Mouse (Mus musculus) forebrain, embryonic 10.5 days (tissue): Measurements from ENCODE around the gene Pfkl. TPM values are rescaled to one million over a fixed set of nuclear protein-coding genes. Genes with fewer than 3 reads are reported as not detected.

Source experiments
- DNase-seq: peaks from one replicate; pipeline ENCODE4 v3.0.0-alpha.2; 2017; ENCODE audit warnings: low spot score; ENCODE audit errors: extremely low spot score
- H3K27ac ChIP-seq: fragments of 300-500 bp; sonication (generic); 2 replicates; pipeline ENCODE4 v1.5.1; 2016; ENCODE audit warnings: mild to moderate bottlenecking
- H3K27me3 ChIP-seq: fragments of 300-500 bp; sonication (generic); 2 replicates; pipeline ENCODE4 v1.6.1; 2016; ENCODE audit warnings: mild to moderate bottlenecking; ENCODE audit not compliant: poor library complexity, severe bottlenecking
- H3K36me3 ChIP-seq: fragments of 300-500 bp; sonication (generic); replicated peaks from 2 replicates; pipeline ENCODE4 v1.6.1; 2016; ENCODE audit warnings: mild to moderate bottlenecking, moderate library complexity
- H3K4me1 ChIP-seq: fragments of 300-500 bp; sonication (generic); 2 replicates; pipeline ENCODE4 v1.6.1; 2016
- H3K4me3 ChIP-seq: fragments of 300-500 bp; sonication (generic); 2 replicates; pipeline ENCODE4 v1.5.1; 2016; ENCODE audit warnings: mild to moderate bottlenecking, moderate library complexity
- H3K9me3 ChIP-seq: fragments of 300-500 bp; sonication (generic); 2 replicates; pipeline ENCODE4 v1.6.1; 2016; ENCODE audit warnings: mild to moderate bottlenecking, moderate library complexity
- WGBS: fragments of 180-500 bp; shearing (Covaris S2); methylation state at CpG from one replicate; pipeline ENCODE4 v1.1.7; 2016; 5-methylcytosine and 5-hydroxymethylcytosine counted together
- polyA plus RNA-seq: library from polyadenylated mRNA; unstranded; fragments of >200 nt; fragmentation: Nextera tagmentation; extraction: Ambion mirVana; gene quantifications from 2 replicates; pipeline ENCODE4 v1.2.1, GENCODE M21; 2016

Gene Pfkl
- 262 and 282 TPM in 2 replicates for polyA plus RNA-seq

DNA sequence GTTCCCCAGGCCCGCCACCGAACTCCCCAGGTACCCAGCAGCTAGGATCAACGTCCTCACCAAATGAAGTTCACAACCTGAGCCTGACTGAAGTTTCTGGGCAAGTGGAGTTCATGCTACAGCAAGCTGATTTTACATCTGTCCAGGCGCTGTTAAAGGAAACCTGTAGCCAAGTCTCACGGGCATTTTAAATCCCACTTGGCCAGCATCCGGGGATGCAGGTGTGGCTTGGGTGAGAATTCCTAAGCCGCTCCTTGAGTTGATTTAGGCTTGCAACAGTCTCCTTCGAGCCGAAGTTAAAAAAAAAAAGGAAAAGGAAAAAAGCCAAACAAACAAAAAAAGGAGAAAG is at the start of gene Pfkl:
Gene Pfkl, minus strand, starts transcription at position 139 of the 349 bp plus-strand sequence.
- no peak for DNase-seq
- Histone ChIP-seq H3K27ac (peak within 1 kb of the TSS; percentile 99), H3K4me3 (peak within 1 kb of the TSS; percentile 84), H3K4me1 (peaks cover 54% of the 10 kb centered on the region), H3K9me3 (peaks cover 6% of the 10 kb centered on the region; the same call in 1 of the 2 replicates), H3K36me3 (peaks cover 28% of the 10 kb centered on the region), H3K27me3 (no peaks in the 10 kb centered on the region)
- under 1% methylated on average over 9 of the region's 9 CpGs for WGBS

DNA sequence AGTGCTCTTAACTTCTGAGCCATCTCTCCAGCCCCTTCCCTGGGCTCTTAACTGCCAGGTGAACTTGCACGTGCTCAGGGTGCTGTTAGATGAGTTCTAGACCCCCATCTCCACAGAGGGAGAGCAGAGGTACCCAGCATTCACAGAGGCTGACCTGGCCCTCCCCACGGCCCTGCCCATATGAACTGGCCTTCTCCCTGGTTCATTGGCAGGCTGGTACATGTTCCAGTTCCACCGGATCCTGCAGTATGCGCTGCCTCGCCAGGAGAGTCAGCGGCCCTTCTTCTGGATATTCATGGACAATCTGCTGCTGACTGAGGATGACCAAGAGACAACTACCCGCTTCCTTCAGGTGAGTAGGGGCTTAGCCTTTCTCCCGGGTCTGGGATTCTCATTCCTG is 47.2 kb upstream of the Pfkl start:
- no peak for DNase-seq
- 90% methylated on average over 8 of the region's 8 CpGs for WGBS
- Histone ChIP-seq H3K27me3 (no peaks in the 10 kb centered on the region), H3K4me1 (peaks cover 6% of the 10 kb centered on the region; the same call in 1 of the 2 replicates), H3K36me3 (no peaks in the 10 kb centered on the region), H3K27ac (no peak overlapping the region), H3K4me3 (no peak overlapping the region), H3K9me3 (no peaks in the 10 kb centered on the region)

DNA sequence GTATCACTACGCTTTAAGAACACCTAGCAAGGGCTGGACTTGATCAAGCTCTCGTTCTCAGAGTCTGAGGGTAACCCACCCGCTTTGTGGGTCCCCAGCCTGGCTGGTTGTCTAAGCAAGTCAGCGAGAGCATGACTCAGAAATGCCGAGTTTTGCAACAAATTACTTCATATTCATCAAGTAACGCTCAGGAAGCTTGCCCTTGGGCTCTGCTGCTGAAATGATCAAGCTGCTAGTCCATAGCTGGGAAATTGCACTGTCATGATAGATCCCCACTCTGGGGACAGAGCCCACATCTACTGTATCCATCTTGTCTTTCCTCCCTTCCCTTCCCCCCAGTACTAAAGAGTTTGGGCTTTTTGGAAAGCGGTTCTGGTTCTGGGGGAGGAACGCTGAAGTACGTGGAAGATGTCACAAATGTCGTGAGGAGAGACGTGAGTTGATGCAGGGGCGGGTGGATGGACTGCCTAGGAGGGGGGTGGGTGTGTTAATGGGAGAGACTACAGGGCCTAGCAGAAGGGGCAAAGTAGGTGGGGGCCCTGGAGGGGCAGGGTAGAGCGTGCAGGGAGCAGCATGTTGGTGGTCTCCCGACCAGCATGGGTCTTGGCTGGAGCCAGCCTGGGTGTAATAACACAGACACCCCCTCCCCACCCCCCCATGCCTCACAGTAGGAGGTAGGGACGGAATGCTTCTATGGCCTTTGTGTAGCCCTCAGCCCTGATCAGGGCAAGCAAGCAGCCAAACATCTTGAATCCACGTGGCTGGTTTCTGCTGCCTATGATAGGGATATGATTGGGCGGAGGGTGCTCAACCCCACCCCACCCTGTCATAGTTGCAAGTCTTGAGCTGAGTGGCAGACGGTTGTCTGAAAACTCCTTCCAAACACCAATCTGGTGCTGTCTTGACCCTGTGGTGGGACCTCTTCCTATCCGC is 45.0 kb upstream of the Pfkl start:
- WGBS: 81% methylated on average over 19 of the region's 19 CpGs
- no peaks in the 10 kb centered on the region for H3K27me3 ChIP-seq
- H3K9me3 ChIP-seq: no peaks in the 10 kb centered on the region
- H3K36me3 ChIP-seq: no peaks in the 10 kb centered on the region
- peaks cover 6% of the 10 kb centered on the region; the same call in 1 of the 2 replicates for H3K4me1 ChIP-seq
- no peak overlapping the region for H3K27ac ChIP-seq
- H3K4me3 ChIP-seq: no peak overlapping the region
- DNase-seq: no peak

DNA sequence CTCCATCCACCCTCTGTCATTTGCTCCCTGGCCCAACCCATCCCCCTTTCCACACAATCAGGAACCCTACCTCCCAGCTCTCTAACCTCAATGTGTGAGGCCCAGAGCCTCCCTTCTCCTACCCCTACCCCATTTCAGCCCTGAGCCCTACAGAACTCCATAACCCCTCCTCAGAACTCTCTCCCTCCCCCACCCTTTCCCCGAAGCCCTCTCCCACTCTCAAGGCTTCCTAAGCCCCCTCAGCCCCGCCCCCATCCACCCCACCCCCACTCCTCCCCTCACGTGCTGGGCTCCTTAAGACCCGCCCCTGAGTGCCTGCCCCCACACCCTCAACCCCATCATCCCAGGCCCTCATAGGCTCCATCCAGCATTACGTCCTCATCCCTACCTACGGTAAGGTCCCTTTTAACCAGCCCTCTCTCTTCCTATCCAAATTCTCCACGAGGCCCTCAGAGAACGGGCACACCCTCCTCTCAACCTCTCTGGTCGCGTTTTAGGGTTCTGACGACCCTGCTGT is 39.7 kb upstream of the Pfkl start:
- Histone ChIP-seq H3K27me3 (peaks cover 2% of the 10 kb centered on the region; the same call in 1 of the 2 replicates), H3K4me1 (no peaks in the 10 kb centered on the region), H3K36me3 (no peaks in the 10 kb centered on the region), H3K27ac (no peak overlapping the region), H3K9me3 (no peaks in the 10 kb centered on the region), H3K4me3 (no peak overlapping the region)
- WGBS: 50% methylated on average over 11 of the region's 11 CpGs
- DNase-seq: no peak

DNA sequence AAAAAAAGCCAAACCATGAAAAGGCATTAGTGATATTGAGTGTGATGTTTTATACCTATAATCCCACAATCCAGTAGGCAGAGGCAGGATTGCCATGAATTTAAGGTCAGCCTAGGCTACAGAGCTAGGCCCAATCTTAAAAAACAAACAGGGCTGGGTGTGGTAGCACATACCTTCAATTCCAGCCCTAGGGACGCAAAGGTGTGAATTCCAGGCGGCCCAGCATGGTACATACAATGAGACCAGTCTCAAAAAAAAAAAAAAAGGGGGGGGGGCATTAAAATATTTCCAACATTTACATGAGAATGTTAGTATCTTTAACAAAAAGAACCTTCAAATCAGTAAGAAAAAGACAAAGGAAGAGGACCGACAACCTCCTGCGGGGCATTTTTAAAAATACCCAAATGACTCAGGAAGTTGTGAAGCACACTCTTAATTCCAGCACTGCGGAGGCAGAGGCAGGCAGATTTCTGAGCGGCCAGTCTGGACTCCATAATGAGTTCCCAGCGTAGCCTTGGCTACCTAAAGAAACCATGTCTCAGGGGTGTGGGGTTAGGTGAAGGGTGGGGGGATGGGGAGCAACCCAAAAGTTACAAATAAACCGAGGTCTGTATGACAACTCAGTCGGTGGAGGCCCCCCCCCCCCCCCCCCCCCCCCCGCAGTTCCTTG is 38.3 kb upstream of the Pfkl start:
- no peak for DNase-seq
- Histone ChIP-seq H3K27ac (no peak overlapping the region), H3K27me3 (peaks cover 14% of the 10 kb centered on the region), H3K4me1 (peaks cover 9% of the 10 kb centered on the region), H3K36me3 (no peaks in the 10 kb centered on the region), H3K4me3 (no peak overlapping the region), H3K9me3 (no peaks in the 10 kb centered on the region)
- 81% methylated on average over 10 of the region's 10 CpGs for WGBS

DNA sequence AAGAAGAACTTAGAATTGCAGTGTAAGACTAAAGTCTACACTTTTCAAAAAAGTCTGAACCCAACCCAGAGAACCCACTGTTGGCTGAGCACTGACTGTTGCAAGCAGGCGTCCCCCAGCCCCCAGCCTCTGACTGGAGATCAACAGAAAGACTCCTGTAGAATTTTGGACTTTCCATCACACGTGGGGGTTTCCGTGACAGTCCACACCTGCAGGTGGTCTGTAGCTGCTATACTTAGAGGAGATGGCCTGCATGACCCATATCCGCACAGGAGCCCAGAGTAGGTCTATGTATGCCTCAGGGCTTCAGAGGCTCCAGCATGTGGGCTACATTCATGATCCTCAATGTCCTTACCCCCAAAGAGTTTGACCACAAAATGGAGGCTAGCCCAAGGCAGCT is 36.5 kb upstream of the Pfkl start:
- Histone ChIP-seq H3K36me3 (no peaks in the 10 kb centered on the region), H3K4me3 (no peak overlapping the region), H3K27me3 (peaks cover 30% of the 10 kb centered on the region), H3K9me3 (no peaks in the 10 kb centered on the region), H3K27ac (no peak overlapping the region), H3K4me1 (peaks cover 22% of the 10 kb centered on the region)
- DNase-seq: no peak
- WGBS: 85% methylated on average over 4 of the region's 4 CpGs

DNA sequence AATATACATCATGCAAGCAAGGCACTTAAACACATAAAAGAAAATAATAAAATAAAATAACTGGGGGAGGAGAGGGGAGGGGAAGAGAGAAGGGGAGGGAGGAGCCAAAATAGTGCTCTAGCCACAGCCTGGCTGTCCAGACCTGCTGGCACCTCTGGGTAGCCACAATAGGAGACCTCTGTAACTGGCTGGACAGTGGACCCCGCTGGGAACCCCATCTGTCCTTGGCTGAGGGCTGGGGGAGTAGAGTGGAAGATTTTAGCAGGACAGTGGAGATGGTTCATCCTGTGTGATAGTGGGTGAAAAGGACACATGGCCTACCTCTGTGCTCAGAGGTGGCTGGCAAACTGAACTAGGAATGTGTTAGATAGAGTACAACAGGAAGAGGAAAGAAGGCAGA is 34.6 kb upstream of the Pfkl start:
- Histone ChIP-seq H3K36me3 (no peaks in the 10 kb centered on the region), H3K4me1 (peaks cover 22% of the 10 kb centered on the region), H3K9me3 (no peaks in the 10 kb centered on the region), H3K27me3 (peaks cover 30% of the 10 kb centered on the region), H3K4me3 (no peak overlapping the region), H3K27ac (no peak overlapping the region)
- 77% methylated on average over 1 of the region's 1 CpGs for WGBS
- no peak for DNase-seq

DNA sequence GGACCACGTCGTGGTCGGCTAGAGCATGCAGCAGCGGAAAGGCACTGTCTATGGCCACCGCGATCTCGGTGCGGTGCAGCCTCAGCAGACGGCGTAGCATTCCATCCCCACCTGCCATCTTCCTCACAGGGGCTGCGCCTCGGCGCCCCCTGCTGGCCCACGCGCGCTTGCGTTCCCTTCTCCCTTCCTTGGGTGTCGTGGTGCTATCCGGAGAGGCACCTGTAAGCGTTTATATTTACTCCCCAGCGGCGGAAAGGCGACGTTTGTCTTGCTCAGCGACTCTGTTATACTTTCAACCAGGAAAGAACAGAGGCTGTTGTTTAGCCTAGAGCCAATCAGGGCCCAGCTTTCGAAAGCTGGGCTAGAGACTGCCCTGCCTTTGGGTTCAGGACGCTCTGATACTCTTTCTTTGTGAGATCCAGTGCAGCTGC is 33.5 kb upstream of the Pfkl start, which contains the start of gene Aire:
Gene Aire, minus strand, starts transcription at position 205 of the 431 bp plus-strand sequence.
- Histone ChIP-seq H3K4me1 (peaks cover 22% of the 10 kb centered on the region), H3K27me3 (peaks cover 30% of the 10 kb centered on the region), H3K4me3 (peak within 1 kb of the TSS; percentile 38), H3K9me3 (no peaks in the 10 kb centered on the region), H3K27ac (peak within 1 kb of the TSS; percentile 72), H3K36me3 (no peaks in the 10 kb centered on the region)
- peak; percentile 68 for DNase-seq
- WGBS: 3% methylated on average over 27 of the region's 27 CpGs

DNA sequence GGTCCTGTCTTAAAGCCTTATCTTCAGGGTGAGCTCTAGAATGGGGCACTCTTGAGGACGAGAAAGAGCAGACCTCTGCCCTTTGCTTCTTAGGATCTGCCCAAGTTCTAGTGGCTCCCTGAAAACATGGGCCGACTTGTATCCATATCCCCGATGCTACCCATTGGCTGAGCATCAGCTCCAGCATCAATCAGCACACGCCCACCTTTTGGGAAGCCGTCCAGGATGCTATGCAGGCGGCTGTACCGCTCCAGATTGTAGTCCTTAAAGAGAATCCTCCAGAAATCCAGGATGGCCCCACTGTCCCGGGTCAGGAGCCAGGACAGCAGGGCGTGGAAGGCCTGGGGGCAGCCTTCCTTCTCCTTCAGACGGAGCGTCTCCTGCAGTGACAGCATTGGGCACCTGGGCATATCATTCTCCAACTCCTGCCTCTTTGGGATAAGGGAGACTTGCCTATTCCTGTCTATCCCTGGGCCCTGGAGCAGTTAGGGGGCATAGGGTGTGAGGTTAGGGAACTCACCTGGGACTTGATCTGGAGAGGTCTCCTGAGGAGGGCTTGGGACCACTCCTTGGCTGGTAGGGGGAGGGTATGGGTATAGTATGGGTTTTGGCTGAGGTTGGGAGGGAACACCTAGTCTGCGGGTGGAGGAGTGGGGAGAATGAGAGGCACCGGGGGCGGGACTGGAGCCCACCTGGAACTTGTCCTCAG is 33.0 kb upstream of the Pfkl start:
- H3K36me3 ChIP-seq: no peaks in the 10 kb centered on the region
- peaks cover 30% of the 10 kb centered on the region for H3K27me3 ChIP-seq
- peak overlapping the region; percentile 38 for H3K4me3 ChIP-seq
- 59% methylated on average over 14 of the region's 14 CpGs for WGBS
- H3K4me1 ChIP-seq: peaks cover 22% of the 10 kb centered on the region
- peak overlapping the region; percentile 72 for H3K27ac ChIP-seq
- no peaks in the 10 kb centered on the region for H3K9me3 ChIP-seq
- DNase-seq: no peak

DNA sequence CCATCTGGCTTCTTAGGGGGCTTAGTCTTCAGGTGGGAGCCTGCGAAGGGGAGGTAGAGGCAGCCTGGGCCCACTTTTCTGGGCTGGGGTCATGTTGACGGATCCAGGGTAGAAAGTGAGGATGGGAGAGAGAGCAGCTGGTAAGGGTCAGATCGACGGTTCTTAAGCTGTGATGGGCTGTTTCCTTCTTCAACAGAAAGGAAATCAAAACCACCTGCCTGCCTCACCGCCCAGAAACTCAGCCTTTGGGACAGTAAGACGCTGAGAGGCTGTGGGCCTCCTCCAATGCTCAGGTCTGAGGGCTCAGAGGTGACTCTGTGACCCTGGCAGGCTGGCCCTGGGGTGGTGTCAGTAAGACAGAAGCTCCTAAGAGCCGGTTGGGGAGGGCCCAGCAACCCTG is 32.2 kb upstream of the Pfkl start:
- H3K9me3 ChIP-seq: no peaks in the 10 kb centered on the region
- no peak for DNase-seq
- WGBS: 69% methylated on average over 7 of the region's 7 CpGs
- H3K27me3 ChIP-seq: peaks cover 30% of the 10 kb centered on the region
- H3K4me3 ChIP-seq: no peak overlapping the region
- H3K27ac ChIP-seq: no peak overlapping the region
- no peaks in the 10 kb centered on the region for H3K36me3 ChIP-seq
- peaks cover 22% of the 10 kb centered on the region for H3K4me1 ChIP-seq

DNA sequence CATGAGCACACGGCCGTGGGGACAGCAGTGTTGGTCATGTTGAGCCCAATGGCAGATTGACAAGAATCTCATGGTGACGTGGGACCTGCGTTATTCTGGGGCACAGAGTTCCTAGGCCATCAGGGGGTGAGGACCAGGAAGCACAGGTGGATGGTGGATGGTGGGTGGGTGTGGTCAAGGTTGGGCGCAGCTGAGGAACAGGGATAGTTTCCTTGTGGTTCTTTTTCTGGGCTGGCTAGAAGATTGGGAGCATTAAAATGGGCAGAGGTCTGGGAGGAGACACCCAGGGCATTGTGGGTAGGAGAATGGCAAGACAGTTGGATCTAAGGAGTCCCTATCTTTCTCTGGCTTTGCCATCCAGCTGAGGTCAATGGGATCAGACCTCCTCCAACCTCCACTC is 31.8 kb upstream of the Pfkl start, which contains the start of gene Dnmt3l:
Gene Dnmt3l, plus strand, starts transcription at position 301 of the 400 bp plus-strand sequence.
- H3K27me3 ChIP-seq: peaks cover 30% of the 10 kb centered on the region
- no peaks in the 10 kb centered on the region for H3K36me3 ChIP-seq
- H3K27ac ChIP-seq: no peak within 1 kb of the TSS
- WGBS: 95% methylated on average over 5 of the region's 5 CpGs
- H3K4me3 ChIP-seq: no peak within 1 kb of the TSS
- no peaks in the 10 kb centered on the region for H3K9me3 ChIP-seq
- no peak for DNase-seq
- H3K4me1 ChIP-seq: peaks cover 22% of the 10 kb centered on the region

DNA sequence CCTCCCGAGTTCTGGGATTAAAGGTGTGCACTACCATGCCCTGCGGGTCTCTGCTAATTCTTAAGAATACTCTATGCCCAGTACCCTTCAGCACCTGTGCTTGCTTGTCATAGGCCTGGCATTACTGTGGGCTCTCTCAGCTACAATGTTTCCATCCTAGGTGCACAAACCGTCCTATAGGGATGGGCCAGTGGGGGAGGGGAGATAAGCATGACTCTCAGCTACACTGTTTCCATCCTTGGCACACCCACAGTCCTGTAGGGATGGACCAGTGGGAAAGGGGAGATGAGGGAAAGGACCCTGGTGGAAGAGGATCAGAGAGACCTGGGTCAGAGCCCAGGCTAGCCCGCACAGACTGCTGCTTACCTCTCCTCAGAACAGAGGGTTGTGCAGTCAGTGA is 27.3 kb upstream of the Pfkl start:
- H3K36me3 ChIP-seq: no peaks in the 10 kb centered on the region
- no peaks in the 10 kb centered on the region for H3K9me3 ChIP-seq
- H3K27ac ChIP-seq: no peak overlapping the region
- H3K4me1 ChIP-seq: peaks cover 4% of the 10 kb centered on the region; the same call in 1 of the 2 replicates
- WGBS: 85% methylated on average over 4 of the region's 4 CpGs
- no peak overlapping the region for H3K4me3 ChIP-seq
- peaks cover 6% of the 10 kb centered on the region for H3K27me3 ChIP-seq
- DNase-seq: no peak
